Mouse (Mus musculus) gastrocnemius, adult 2 months (tissue): Measurements from ENCODE around the gene Eif2ak4. TPM values are rescaled to one million over a fixed set of nuclear protein-coding genes. Genes with fewer than 3 reads are reported as not detected.

Experiments
- DNase-seq: peaks from one replicate; pipeline ENCODE4 v3.0.0; 2022
- H3K27ac ChIP-seq: fragments of 200-600 bp; 2 replicates; pipeline ENCODE4 v1.8.1; 2022; ENCODE audit warnings: mild to moderate bottlenecking
- H3K4me3 ChIP-seq: fragments of 200-600 bp; 2 replicates; pipeline ENCODE4 v1.8.1; 2022; ENCODE audit warnings: mild to moderate bottlenecking, moderate library complexity
- CTCF ChIP-seq: fragments of 200-600 bp; IDR thresholded peaks from 2 replicates; pipeline ENCODE4 v1.8.1; 2022; ENCODE audit warnings: antibody characterized with exemption, mild to moderate bottlenecking, moderate library complexity
- intact Hi-C: fragments of 180-260 bp; cut with DNase I; formaldehyde crosslinking; loops from one replicate; pipeline ENCODE4 v1.15.1; 2025
- total RNA-seq, 2 experiments: library from RNA; stranded (reverse); gene quantifications; 2 replicates each; pipeline ENCODE4 v1.2.3; 2021

Gene Eif2ak4
- total RNA-seq, 2 experiments from 2014 or later, result 4.2 to 5.2 TPM

DNA sequence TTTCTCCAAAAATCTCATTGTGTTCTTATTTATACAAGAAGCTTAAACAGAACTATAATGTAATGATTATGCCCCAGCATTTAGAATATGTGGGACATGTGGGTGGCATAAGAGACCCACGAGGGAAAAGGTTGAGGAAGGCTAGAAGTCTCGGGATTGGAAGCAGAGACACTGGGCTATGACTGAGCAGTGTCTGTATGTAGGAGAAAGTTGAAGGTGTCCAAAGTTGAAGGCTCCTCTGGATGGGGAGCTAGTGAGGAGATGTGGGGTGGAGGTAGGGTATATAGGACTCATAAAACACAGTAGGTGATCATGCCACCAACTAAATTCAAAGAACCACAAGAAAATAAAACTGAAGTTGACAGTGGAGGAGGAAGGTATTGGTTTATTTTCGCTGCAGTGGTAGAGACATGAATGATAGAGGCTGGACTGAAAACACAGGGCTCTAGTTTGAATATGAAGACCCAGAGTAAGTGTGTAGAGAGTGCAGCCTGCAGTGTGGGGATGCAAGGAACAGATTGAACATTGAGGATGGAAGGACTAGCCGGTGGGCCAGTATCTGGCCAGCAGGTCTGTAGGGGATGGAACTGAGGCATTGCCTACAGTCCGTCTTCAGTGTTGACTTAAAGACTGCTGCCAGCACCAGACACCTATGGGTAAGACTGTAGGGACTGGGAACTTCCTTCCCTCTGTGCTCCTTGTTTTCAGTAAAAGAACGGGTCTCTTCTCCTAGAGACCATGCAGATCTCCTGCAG, 27.4 kb downstream of the Eif2ak4 start:
- intact Hi-C loops, result no loop called here
- H3K27ac ChIP-seq, result no peak overlapping the region
- no peak for TF ChIP-seq CTCF
- no peak overlapping the region for H3K4me3 ChIP-seq
- DNase-seq, result no peak

DNA sequence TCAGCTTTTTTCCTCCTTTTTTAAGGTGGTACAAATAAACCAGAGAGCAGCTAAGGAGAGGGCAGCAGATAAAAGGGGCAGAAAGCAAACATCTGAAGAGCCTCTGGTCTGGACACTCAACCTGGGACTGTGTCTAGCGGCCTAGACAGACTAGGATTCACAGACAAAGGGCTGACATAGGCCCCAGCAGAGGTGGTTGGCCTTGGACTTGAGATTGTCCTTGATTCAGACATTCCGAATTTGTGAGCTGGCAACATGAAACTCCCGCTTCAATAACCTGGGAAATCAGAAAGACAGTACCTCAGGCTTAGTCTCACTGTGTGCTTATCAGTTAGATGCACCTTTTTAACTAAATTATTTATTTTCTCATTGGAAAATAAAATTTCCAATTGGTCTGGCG, 29.7 kb downstream of the Eif2ak4 start:
- DNase-seq, result no peak
- intact Hi-C loops, result no loop called here
- no peak for TF ChIP-seq CTCF
- Histone ChIP-seq H3K4me3 (no peak overlapping the region), H3K27ac (no peak overlapping the region)

DNA sequence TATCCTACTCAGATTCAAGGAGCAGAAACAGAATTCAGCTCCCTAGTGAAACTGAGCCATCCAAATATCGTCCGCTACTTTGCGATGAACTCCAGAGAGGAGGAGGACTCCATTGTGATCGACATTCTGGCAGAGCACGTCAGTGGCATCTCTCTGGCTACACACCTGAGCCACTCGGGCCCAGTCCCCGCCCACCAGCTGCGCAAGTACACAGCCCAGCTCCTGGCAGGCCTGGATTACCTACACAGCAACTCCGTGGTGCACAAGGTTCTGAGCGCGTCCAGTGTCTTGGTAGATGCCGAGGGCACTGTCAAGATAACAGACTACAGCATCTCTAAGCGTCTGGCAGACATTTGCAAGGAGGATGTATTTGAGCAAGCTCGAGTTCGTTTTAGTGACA, 33.5 kb downstream of the Eif2ak4 start:
- Histone ChIP-seq H3K27ac (no peak overlapping the region), H3K4me3 (no peak overlapping the region)
- intact Hi-C loops, result no loop called here
- TF ChIP-seq CTCF, result no peak
- no peak for DNase-seq

DNA sequence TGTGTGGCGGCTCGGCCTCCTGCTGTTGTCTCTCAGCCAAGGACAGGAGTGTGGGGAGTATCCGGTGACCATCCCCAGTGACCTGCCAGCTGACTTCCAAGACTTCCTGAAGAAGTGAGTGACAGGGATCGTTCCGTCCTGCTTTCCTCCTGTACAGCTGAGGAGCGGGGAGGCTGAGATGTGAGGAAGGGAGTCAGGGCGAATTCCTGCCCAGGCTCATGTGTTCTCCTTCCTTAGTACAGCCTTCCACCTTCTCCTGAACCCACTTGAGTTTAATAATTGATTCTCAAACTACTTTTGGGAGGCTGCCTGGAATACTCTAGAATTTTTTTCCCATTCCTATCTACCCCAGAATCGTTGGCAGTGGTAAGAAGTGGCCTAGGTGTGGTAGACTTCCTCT, 34.0 kb downstream of the Eif2ak4 start:
- intact Hi-C loops, result no loop called here
- Histone ChIP-seq H3K4me3 (no peak overlapping the region), H3K27ac (no peak overlapping the region)
- peak; percentile 22 for DNase-seq
- no peak for TF ChIP-seq CTCF

DNA sequence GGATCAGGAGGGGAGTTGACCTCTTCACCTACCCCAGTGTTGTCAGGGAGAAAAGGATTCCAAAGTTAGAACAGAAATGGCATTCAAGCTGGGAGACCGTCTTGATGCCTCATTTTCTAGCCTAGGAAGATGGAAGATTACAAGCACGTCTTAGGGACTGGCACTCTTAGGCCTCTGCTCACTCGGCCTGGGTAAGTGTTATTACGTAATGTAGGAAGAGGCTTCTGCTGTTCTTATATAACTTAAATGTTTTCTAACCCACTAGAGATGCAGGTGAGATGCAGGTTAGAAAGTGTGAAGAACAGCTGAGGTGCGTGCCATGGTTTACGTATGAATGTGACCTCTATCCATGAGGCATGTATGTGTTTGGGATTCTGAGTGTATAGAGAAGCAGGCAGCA, 39.9 kb downstream of the Eif2ak4 start:
- intact Hi-C loops, result no loop called here
- no peak overlapping the region for H3K27ac ChIP-seq
- no peak for TF ChIP-seq CTCF
- no peak overlapping the region for H3K4me3 ChIP-seq
- no peak for DNase-seq

DNA sequence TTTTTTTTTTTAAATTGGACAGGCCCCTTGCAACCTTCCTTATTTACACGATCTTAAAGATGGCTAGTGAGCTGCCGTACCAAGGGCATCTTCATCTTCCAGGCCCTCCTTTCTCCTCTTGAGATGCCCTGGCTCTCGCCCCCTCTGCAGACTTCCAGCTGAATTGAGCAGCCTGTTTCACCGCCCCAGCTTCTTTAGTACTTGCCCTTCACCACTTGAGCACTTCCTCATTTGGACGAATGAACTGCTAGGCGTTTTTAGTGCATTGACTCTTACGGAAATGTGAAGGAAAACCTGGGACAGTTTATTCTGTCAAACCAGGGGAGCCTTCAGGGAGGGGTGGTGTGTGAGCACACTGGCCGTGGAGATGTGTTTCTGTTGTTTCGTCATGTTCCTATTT, 40.9 kb downstream of the Eif2ak4 start:
- intact Hi-C loops, result no loop called here
- Histone ChIP-seq H3K27ac (no peak overlapping the region), H3K4me3 (no peak overlapping the region)
- no peak for TF ChIP-seq CTCF
- DNase-seq, result no peak

DNA sequence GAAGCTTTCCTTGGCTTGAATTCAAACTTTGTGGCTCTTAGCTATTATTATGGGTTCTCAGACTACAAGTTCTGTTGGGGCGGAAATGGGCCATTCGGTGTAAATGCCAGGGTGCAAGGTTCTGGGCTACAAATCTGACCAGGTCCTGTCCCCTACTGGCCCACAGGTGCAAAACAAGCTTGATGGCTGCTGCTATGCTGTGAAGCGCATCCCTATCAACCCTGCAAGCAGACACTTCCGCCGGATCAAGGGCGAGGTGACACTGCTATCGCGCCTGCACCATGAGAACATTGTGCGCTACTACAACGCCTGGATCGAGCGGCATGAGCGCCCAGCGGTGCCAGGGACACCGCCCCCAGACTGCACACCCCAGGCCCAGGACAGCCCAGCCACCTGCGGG, 42.2 kb downstream of the Eif2ak4 start:
- DNase-seq, result no peak
- no peak for TF ChIP-seq CTCF
- H3K4me3 ChIP-seq, result no peak overlapping the region
- no peak overlapping the region for H3K27ac ChIP-seq
- intact Hi-C loops, result loop anchor here (1.0 kb wide), 1 partner anchor 167 kb away; no protein-coding TSS in a partner anchor

DNA sequence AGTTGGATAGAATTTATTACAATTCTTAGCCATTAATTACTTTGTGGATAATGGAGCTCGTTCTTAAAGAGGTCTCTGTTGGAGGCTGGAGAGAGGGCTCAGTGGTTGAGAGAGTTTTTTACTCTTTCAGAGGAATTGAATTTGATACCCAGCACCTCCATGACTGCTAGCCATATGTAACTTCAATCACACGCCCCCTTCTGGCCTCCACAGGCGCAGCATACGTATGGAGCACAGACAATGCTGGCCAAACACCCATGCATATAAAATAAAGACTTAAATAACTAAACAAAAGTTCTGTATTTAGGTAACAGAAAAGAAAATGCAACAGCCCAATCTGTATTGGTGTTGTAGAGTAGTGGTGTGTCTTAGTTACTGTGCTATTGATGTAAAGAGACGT, 43.2 kb downstream of the Eif2ak4 start:
- H3K4me3 ChIP-seq, result no peak overlapping the region
- peak; percentile 41 for DNase-seq
- no peak overlapping the region for H3K27ac ChIP-seq
- intact Hi-C loops, result loop anchor here (1.0 kb wide), 1 partner anchor 168 kb away; no protein-coding TSS in a partner anchor
- TF ChIP-seq CTCF, result peak; percentile 72

DNA sequence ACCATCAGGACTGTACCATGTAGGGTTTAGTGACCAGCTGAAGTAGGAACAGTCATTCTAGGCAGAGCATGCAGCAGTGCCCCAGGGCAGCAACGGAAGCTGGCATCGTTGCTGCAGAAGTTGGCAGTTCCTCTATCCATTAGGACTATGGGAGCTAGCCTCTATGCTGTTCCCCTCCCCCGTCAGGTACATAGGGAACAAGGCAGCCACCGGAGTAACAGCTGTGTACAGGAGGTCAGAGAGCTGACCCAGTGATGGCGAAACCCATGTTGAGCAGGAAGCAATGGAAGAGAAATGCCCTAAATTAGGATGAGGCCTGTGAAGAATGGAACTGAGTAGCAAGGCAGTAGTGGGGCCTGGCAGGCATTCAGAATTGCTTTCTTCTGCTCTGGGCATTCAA, 53.8 kb downstream of the Eif2ak4 start:
- intact Hi-C loops, result no loop called here
- no peak for TF ChIP-seq CTCF
- H3K4me3 ChIP-seq, result no peak overlapping the region
- no peak overlapping the region for H3K27ac ChIP-seq
- no peak for DNase-seq

DNA sequence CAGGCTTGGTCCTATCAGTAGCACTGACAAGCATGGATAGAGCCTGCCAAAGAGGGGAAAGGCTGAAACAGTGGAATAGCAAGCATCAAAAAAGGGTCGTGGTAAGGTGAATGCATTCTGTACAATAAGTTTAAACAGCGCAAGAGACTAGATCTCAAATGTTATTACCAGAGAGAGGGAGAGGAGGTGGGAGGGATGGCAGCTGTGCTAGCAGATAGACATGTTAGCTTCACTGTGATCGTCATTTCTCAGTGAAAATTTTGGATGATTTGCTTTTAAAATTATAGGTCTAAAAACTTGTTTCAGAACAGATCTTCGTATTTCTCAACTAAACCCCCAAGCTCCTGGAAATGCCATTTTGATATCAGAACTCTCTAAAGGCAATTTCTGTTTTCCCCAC, 54.3 kb downstream of the Eif2ak4 start:
- DNase-seq, result no peak
- no peak overlapping the region for H3K27ac ChIP-seq
- intact Hi-C loops, result no loop called here
- TF ChIP-seq CTCF, result no peak
- no peak overlapping the region for H3K4me3 ChIP-seq

DNA sequence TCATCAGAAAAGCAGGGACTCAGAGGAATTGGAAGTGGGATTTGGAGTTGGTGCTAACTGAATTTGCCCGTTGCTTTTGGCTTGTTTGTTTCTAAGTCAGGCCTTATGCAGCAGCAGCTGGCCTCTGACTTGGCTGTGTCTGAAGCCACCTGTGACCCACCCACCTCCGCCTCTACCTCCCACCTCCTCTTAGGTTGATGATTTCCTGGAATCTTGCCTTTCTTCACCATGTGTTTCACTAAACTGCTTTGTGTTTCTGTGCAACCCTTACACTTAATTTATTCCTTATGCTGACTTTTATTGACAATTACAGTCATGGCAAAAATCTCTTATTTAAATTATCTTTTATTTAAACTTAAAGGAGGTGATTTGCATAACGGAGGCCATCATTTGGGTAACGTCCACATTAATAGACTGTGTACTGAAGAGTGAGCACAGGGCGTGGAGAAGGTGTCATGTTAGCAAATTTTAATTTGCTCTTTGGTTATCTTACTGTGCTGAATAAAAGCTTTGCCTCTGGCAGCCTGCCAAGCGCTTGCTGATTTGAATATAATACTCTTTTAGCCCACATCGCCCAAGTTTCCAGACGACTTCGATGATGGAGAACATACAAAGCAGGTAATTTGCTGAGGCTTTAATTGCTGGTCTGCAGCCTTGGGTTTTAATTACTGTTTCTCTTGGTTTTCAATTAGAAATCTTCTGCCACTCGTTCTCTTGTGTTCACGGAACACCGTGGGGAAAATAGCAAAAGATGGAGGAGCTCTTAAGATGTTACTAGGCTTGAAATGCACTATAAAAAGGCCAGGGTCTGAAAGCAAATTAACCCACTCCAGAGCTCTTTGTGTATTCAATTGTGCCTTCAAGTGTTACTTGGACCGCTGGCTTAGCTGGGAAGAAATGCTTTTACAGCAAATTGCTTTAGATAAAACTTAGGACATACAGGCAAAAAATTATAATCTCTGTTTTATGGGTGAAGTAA, 57.6 kb downstream of the Eif2ak4 start:
- Histone ChIP-seq H3K4me3 (no peak overlapping the region), H3K27ac (no peak overlapping the region)
- intact Hi-C loops, result no loop called here
- TF ChIP-seq CTCF, result no peak
- DNase-seq, result no peak

DNA sequence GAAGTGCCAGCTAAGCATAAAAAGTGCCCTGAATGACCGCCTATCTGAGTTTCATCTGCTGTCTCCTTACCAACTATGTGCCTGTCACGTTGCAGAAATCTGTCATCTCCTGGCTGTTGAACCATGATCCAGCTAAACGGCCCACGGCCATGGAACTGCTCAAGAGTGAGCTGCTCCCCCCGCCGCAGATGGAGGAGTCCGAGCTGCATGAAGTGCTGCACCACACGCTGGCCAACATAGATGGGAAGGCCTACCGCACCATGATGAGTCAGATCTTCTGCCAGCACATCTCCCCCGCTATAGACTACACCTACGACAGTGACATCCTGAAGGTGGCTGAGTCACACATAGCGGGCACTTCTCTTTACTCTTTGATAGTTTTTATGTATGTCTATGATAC, 59.8 kb downstream of the Eif2ak4 start:
- no peak for DNase-seq
- H3K27ac ChIP-seq, result no peak overlapping the region
- intact Hi-C loops, result no loop called here
- TF ChIP-seq CTCF, result no peak
- no peak overlapping the region for H3K4me3 ChIP-seq

DNA sequence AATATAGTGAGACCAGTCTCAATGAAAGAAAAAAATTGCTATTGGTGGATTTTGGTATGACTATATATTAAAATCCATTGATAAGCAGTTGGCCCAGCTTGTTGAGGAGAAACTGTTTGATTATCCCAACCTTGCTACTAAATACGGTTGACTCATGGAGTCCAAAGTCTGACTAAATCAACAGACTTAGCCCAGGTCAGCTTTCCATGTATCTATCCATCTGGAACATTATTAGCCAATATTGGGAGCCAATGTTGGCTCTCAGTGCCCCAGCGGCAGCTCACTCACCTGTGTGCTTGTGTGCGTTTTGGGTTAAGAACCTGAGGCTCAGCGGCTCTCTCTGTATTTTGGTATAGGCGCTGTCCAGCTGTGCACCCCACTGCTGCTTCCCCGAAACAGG, 62.6 kb downstream of the Eif2ak4 start:
- no peak overlapping the region for H3K27ac ChIP-seq
- no peak for TF ChIP-seq CTCF
- intact Hi-C loops, result no loop called here
- H3K4me3 ChIP-seq, result no peak overlapping the region
- DNase-seq, result no peak
